Mouse (Mus musculus): ENCODE measurements at regions not wholly inside any gene's neighbourhood (a gene's known extent, or its start where the extent isn't known, plus 50 kb on each side); places are given as distances from the start of the nearest gene placed in this dataset.

DNA sequence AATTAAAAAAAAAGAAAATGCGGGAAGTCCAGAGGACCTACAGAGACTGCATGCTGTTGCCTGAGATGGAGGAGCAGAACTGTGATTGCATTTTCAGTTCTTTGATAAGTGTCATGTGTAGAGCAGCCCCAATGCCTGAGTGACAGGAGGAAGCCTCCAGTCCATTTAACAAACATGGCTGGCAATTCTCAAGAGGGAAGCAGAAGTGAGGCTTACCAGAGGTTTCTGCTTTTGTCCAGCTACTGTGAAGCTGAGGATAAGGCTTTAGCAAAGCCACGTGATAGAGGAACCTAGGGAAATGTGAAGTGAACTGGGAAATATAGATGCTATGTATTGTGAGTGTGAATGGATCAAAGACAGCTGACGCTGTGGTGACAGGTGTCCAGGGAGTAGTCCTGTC lies 56.6 kb downstream of the Sucnr1 start:
- no peak for DNase-seq

DNA sequence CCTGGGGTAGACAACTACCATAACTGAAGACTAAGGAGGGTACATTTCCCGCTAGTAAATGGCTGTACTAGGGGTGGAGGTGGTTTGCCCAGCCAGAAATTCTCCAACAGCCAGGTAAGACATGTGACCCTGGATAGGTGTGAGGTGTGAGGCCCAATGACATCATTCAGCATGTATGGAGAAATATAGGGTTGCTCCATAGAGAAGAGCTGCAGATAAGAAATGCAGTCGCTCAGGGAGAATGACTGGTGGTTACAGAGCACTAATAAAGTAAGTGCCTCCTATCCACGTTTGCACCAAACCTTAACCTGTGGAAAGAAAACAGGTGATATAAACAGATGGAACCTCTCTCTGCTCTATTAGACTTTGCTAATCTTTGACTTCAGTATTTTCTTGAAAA lies 78.2 kb downstream of the Sucnr1 start:
- DNase-seq = no peak

DNA sequence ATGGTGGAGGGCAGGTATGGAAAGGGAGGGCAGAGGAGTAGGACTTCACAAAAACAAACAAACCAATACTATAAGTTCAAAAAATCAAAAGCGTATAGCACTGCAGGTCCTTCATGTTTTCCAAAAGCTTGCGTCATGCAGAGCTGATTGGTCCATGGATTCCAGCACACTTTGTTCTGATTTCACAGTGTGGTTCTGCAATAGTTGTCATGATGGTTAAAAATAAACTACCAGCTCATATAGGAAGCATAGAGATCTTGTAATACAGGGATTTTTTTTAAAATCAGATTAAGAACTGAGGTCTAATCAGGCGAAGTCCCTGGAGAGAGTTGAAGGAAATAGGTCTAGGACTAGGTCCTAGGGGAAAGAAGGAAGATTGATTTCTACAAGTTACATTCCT lies 86.0 kb downstream of the Sucnr1 start:
- no peak for DNase-seq

DNA sequence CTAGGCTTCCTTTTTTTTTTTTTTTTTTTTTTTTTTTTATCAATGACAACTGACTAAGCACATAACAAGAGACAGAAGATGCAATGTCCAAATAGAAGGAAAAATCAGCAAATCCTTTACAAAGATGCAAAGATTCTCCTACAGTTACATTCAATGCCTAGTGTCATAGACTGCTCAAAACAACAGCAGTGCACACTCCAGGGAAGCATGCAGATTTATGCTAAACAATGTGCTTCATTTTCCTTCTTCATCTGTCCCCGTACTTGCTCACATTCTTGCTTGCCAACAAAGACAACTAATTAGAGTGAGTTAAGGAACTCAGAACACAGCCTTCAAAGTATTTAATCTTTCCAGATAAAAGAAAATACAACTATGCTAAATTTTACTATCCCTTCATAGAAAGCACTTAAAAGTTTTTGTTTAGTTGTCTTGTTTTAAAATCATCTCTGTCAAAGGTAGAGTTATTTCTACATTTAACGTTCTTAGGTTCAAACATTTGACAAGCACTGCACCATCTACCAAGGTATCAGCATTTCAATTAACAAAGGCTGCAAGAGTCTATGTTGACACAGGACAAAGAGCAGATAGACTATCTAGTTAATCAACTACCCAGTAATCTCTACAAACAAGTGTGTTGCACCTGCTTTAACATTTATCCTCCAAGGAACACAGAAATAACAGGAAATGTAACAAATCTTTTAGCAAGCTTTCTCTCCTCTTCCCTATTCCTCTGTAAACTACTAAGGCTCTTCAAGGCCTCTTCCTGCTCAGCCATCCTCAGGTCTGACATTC lies 86.7 kb downstream of the Sucnr1 start:
- no peak for DNase-seq

DNA sequence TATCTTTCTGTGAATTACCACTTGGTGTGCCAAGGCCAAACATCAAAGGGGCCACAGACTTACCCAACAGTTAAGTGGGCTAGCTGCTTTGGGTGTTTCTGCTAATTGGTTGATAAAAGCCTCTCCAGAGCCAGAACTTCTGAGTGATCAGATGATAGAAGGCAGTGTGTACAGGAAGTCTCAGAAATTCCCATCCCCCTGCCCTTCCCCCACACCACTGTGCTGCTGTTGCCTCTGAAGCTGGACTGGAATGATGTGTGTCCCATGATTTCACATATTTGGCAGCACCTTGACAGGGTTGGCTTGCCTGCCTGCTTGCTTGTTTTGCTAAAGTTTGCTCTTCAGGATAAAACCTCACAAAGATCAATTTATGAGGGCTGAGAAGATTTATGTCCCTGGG lies 87.9 kb downstream of the Sucnr1 start:
- DNase-seq = peak; percentile 17

DNA sequence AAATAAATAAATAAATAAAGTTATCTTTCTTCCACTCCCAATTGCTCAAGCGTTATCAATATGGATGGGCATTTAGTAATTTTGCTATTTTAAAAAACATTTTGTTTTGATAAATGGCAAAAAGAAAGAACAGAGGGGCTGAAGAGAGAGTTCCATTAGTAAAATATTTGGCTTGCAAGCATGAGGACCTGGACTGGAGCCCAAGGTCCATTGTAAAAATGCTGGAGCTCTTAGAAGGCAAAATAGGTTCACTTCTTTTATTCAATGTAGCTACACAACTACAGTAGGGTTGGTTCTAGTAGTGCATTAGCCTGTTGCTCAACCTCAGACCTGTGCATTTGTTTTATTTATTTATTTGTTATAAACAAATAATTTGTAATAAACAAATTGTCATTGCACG lies 102.8 kb downstream of the Sucnr1 start:
- no peak for DNase-seq

DNA sequence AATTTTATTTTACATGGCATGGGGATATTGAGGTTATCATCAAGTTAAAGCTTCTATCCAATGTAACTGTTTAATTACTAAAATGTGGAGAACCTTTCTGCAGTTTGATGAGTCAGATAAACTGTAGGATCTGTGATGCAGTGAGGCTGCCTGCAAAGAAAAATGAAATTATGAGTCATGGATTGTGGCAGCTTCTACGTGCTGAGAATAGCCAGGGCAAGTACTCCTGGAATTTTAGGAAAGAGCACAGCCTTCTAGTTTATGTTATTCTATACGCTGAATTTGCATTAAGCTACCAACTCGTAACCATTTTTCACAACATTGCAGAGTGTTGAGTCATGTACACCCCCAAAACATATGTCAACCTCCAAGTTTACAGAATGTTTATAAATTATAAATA lies 114.4 kb downstream of the Sucnr1 start:
- DNase-seq = no peak

DNA sequence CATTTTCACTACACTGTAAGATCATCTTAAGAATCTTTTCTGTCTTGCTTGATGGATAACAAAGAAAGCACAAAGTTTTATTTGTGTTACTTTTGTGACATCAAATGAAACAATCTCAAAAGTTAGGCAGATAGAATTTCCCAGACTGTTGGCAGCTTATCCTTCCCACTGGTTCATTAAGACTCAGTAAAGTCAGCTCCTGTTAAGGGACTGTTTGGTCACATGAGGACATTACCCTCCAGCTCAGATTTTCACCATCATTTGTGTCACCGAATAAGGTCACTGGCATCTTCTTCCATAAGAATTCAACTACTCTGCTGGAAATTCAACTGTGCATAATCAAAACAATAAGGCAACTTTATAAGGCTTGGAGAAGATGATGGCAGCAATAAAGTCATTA lies 126.3 kb downstream of the Sucnr1 start:
- no peak for DNase-seq

DNA sequence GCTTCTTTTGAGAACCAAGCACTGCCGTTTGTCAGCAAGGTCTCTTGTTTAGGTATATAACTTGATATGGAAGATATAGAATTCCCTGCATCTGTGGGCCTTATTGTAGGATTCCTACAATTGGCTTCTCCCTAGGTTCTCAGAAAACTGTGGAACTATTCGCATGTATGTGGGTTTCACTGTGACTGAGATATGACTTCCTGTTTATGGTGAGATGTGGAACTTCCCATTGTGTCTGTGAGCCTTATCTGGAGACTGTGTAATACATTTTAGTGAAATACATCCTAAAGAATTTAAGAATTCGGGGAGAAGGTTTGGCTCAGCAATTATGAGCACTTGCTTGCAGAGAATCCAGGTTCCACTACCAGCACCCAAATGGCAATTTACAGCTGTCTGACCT lies 137.3 kb downstream of the Sucnr1 start:
- DNase-seq = no peak

DNA sequence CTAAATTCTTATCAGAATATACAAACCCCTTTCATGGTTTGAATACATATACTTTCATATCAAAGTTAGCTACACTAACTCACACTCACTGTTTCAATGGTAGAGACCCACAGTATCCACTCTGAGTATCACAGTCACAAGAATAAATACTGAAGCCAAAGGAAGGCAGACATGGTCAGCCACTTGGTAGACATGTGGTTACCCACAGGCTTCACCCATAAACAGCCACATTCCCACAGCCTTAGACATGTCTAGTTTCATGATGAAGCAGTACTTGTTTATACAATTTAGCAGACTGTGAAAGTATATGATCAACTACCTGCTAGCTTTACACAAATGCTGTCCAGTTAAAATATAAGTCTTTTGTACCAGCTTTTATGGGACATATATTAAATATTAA lies 159.0 kb downstream of the Sucnr1 start:
- no peak for DNase-seq

DNA sequence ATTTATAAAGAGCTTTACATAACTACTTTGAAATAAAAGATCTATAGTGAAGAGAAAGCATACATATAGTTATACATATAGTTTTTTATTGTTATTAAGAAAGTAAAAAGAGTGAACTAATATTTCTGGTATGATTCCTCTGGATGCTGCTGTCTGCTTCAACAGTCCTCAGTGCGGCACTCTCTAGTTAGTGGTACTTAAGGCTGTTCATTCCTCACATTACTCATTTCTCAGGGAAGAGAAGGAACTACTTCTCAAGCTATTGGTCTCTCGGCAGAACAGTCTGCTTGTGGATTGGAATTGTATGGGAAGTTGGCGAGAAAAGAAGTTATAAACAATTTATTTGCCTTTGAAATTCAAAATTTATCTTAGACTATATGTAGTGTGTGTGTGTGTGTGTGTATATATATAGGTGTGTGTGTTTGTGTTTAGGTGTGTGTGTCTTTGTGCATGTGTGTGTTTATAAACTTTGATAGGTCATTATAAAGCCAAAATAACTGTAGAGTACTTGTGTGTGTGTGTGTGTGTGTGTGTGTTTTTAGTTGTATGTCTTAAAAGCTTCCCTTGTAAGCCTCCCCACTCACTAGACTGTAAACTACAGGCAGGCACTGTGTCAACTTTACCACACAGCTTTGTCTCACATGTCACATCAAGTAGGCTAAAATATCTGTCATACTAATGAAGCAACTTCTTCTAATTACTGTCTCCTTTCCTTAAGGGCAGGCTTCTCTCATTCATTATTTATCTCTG lies 185.2 kb downstream of the Sucnr1 start:
- peak; percentile 6 for DNase-seq

DNA sequence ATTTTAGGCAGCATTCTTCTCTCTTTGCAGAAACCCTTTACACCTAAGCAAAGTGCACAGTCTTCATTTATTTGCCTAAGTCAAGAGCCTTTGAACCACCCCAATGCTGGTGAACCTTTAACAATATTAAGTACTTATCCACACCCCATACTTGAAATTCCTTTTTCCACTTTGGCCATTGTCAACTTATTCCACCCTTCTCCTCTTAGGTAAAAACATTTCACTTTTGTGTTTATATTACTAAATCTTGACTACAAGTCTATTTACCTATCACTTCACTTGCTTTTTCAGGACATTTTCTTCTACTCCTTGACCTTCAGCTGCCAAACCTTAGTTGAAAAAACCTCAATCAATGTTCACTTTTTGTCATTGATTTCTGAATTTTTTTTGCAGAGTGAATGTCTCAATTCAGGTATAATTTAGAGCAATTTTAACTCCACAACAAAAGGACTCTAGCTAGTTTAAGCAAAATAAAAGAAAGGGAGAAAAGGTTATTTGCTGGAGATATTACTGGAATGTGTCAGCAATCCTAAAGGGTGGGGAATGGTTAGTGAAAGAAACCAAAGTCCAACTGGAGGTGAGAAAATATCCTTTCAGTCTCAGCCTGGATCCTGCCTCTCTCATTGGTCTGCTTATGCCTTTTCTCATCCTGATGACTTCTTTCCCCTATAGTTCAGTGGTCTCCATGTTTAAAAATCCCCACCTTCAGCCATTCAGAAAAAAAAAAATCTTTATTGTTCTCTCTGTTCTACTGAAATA lies 185.9 kb downstream of the Sucnr1 start:
- DNase-seq = no peak

DNA sequence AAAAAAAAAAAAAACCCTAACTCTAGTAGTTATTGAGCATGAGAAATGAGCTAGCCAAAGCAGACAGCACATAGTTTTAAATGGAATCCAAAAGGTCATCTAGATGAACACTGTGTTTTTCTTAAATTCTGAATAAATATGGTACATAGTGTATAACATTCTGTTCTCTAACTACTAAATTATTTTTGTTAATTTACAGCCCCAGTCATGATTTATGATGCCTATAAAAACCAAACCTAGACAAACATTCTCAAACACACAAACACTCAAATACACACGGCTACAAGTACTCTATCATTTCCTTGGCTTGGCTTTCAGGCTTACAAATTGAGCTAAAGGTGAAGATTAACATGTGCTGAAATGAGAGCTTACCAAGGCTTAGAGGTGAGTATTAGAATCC lies 188.8 kb downstream of the Sucnr1 start:
- no peak for DNase-seq

DNA sequence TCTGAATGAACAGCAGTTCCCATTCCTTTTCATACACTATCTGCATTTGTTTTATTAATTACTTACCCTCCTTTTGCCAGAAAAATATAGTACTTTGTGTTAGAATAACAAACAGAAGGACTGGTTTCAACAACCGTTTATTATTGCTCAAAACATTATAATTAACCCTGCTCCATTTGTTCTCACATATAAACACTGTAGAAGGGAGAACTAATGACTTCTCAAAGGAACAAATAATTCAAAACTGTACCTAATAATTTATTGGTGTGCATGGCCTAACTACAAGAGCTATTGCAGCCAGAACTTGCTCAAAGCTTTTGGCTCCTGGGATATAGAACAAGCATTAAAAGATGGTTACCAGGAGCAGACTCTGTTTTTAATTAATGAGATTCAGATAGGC lies 192.1 kb downstream of the Sucnr1 start:
- no peak for DNase-seq

DNA sequence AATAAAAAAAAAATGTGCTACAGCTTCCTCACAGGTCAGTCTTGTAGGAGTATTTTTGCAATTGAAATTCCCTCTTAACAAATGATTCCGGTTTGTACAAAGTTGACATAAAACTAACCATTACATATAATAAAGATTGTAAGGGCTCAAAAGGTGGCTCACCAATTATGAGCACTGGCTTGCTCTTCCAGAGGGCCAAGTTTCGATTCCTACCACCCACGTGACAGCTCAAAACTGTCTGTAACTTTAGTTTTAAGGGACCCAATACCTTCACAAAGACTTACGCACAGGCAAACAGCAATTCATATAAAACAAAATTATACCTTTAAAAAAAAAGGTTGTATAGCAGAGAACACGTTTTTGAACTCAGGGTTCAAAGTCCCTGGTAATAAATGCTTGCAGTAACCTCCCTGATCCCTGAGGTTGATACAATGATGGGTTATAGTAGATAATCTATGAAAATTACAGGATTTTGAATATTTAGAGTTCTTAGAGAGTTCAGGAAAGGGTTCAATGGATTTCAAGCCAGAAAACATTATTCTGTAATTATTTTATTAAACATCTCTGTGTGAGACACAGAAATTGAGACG lies 193.7 kb downstream of the Sucnr1 start:
- DNase-seq = no peak

DNA sequence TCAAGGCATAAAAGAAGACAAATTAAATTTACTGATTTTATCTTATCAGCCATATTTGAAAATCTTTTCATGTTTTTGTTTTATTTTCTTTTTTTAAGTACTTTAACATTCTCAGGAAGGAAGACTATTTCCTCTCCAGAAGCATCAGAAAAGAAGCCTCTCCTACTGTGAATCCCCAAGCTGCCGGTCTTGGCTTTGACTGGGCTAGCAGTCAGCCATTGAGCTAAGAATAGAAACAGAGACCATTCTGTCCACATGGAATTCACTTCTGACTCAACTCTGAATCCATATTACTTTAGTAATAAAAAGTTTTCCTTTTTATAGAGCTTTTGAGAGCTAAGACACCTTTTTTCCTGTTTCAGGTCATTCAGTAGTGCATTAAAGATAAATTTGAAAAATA lies 194.8 kb upstream of the Mbnl1 start:
- DNase-seq = no peak

DNA sequence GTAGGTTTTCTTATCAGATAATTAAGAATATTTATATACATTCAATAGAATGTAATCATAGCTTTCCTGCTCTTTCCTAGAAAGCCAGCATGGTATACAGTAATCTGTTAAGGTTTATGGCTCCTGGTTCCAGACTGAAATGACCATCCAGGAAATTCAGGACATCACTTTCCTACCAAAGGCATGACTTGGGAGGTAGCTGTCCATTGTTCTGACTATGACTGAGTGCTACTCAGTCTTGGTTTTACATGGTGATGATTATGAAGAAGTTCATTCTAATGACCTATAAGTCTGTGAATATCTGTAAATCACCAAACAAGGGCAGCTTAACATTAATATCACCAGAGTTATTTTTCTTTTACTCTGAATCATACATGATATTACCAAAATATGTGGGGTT lies 191.4 kb upstream of the Mbnl1 start:
- DNase-seq = no peak

DNA sequence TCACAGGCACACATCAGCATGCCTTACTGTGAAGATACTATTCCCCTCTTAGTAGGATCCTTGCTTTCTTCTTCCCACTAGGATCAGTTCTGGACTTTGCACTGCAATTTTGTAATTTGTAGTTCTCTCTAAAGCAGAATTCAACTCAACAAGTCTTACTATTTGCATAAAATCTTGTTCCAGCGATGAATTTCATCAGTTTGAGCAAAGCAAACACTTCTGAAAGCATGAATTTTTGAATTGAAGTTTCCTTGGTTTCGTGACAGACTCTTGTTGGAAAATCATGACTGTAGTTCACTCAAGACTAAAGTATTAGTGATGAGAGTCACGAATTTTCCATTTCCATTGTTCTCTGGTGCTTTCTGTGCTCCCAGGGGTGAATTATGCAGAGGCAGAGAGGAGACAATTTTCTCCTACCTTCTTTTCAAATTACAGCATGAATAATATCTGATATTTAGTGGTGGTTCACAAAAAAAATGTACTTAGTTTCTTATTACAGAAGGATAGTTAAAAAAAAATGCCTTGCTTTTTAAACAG lies 190.6 kb upstream of the Mbnl1 start:
- no peak for DNase-seq

DNA sequence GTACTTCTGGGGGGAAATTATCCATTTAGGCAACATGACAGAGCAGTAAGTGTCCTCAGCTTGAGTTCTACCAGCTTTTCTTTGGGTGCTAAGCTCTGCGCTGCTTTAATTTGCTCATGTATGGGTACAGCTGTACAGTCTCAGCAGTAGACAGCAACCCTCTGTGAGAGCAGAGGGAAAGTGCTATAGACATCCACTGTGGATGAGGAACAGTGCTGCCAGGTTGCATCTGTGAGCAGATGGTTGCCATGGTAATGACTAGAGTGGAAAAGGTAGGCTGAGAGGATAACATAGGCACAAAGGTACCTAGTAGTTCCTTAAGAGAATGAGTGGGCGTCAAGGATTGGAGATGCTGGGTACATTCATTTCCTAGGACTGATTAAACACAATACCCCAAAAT lies 180.5 kb upstream of the Mbnl1 start:
- DNase-seq = no peak

DNA sequence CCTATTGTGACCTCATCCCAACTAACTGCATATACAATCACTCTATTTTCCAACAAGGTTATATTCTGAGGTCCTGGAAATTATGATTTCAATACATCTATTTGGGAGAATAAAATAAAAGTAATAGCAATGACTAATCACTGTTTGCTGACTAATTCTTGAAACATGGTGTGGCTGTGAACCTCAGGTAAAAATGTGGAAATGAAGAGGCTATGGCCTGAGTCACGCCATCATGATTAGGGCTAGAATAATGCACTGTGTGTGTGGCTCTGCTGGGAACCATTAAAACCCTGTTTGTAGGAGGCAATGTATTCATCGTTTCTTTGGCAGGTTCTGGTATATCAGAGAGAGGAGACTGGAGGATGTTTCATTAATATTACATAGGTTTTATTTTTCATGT lies 179.7 kb upstream of the Mbnl1 start:
- no peak for DNase-seq

DNA sequence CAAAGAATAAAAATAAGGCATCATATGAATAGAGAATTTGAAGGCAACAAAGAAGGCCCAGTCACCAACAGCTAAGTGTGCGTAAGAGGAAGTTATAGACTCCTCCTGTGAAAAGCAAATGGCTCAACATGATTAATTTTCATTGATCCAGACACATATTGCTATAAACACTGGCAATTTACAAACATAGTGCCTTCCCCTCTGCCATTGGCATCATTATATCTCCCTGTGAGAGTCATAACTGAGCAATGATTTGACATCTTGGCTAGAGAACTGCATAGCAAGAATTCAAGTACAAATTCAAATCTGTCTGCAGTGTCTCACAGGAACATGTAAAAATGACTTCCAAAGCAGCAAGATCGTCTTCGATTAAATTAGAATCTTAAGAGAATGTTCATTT lies 167.2 kb upstream of the Mbnl1 start:
- DNase-seq = no peak

DNA sequence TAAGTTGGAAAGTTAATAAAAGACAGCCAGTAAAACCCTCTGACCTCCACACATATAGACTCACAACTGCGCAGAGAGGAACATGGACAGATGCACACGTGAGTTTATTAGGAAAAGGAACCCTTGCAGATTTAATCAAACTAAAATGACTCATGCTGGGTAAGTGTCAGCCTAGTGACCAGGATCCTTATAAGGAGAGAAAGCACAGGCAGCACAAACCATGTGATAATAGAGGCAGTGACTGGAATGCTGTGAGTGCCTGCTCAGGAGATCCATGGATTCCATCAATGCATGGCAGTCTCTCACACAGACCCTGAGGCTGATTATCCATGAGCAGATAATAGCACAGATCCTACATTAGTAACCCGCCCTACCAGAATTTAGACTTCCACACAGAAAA lies 162.2 kb upstream of the Mbnl1 start:
- DNase-seq = no peak

DNA sequence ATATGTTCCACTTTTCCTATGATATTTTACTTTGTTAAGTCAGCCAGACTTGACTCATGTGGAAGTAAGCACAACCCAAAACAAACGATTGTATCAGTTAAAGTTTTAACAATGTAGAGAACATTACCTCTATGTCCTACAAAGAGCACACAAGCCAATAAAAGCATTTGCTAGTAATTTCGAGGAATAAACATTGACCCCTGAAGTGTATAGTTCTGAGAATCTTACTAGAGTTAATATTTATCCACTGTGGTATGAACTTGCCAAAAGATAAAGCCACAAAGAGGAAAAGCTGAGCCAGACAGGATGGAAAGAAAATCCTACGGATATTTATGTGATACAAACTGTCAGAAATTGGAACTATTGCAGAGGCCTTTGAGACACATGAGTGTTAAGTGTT lies 161.5 kb upstream of the Mbnl1 start:
- DNase-seq = no peak
